Mouse (Mus musculus) lung, embryonic 15.5 days (tissue): Measurements from ENCODE around the gene Lpin2. TPM values are rescaled to one million over a fixed set of nuclear protein-coding genes. Genes with fewer than 3 reads are reported as not detected.

Experiments
- ATAC-seq: fragments of 200-750 bp; cut with Nextera tagmentation; 2 replicates; pipeline ENCODE4 v1.8.0; 2017; ENCODE audit warnings: moderate number of reproducible peaks, borderline replicate concordance; ENCODE audit not compliant: low FRiP score, low TSS enrichment; ENCODE audit errors: extremely low read depth
- H3K27ac ChIP-seq: fragments of 300-500 bp; sonication (generic); 2 replicates; pipeline ENCODE4 v1.5.1; 2015; ENCODE audit warnings: moderate library complexity, mild to moderate bottlenecking, inconsistent platforms
- H3K27me3 ChIP-seq: fragments of 300-500 bp; sonication (generic); 2 replicates; pipeline ENCODE4 v1.6.1; 2015; ENCODE audit warnings: inconsistent platforms
- H3K36me3 ChIP-seq: fragments of 300-500 bp; sonication (generic); 2 replicates; pipeline ENCODE4 v1.6.1; 2015; ENCODE audit warnings: inconsistent platforms
- H3K4me1 ChIP-seq: fragments of 300-500 bp; sonication (generic); 2 replicates; pipeline ENCODE4 v1.6.1; 2015; ENCODE audit warnings: inconsistent platforms
- H3K4me2 ChIP-seq: fragments of 300-500 bp; sonication (generic); 2 replicates; pipeline ENCODE4 v1.6.1; 2015; ENCODE audit warnings: inconsistent platforms, mild to moderate bottlenecking, moderate library complexity
- H3K4me3 ChIP-seq: fragments of 300-500 bp; sonication (generic); 2 replicates; pipeline ENCODE4 v1.5.1; 2015; ENCODE audit warnings: mild to moderate bottlenecking, inconsistent platforms
- H3K9ac ChIP-seq: fragments of 300-500 bp; sonication (generic); 2 replicates; pipeline ENCODE4 v1.6.1; 2015; ENCODE audit warnings: inconsistent platforms
- H3K9me3 ChIP-seq: fragments of 300-500 bp; sonication (generic); 2 replicates; pipeline ENCODE4 v1.6.1; 2016; ENCODE audit warnings: inconsistent platforms
- WGBS: fragments of 180-500 bp; shearing (Covaris S2); methylation state at CpG from one replicate; pipeline ENCODE4 v1.1.7; 2015; 5-methylcytosine and 5-hydroxymethylcytosine counted together
- polyA plus RNA-seq: library from polyadenylated mRNA; unstranded; fragments of >200 nt; fragmentation: Nextera tagmentation; extraction: Ambion mirVana; gene quantifications from 2 replicates; pipeline ENCODE4 v1.2.1, GENCODE M21; 2015

Gene Lpin2
- polyA plus RNA-seq = 29.8 and 31.8 TPM in 2 replicates

DNA sequence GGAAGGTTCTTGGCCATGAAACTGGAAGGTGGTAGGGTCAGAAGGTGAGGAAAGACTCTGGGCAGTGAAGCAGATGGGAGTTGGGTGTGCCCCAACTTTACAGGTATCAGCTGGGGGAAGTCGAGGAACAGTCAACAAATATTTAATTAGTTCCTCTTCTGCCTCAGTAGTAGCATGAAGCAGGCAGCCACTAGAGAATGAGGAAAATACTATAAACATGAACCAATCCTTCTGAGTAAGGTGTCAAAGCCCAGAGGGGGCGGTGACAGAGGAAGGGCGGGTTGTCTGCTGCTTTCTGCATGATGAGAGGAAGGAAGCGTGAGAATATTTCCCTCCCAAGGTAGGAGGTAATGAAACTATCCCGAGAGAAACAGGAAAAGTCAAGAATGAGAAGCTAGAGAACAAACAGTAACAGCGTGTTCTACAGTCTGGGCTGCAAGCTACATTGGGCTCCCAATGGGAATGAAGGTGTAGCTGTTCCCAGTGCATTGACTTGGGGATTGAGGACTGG is at the start of gene Lpin2:
Gene Lpin2 (plus strand): TSS at position 350 of the 511 bp plus-strand sequence.
- H3K9ac ChIP-seq = peak within 1 kb of the TSS; percentile 74
- H3K27me3 ChIP-seq = no peaks in the 10 kb centered on the region
- no peaks in the 10 kb centered on the region for H3K36me3 ChIP-seq
- peak within 1 kb of the TSS; percentile 90 for H3K27ac ChIP-seq
- ATAC-seq = no peak
- peaks cover 34% of the 10 kb centered on the region for H3K4me1 ChIP-seq
- WGBS = 17% methylated on average over 6 of the region's 6 CpGs
- H3K4me3 ChIP-seq = peak within 1 kb of the TSS; percentile 84
- peak within 1 kb of the TSS; percentile 87 for H3K4me2 ChIP-seq
- no peaks in the 10 kb centered on the region for H3K9me3 ChIP-seq

DNA sequence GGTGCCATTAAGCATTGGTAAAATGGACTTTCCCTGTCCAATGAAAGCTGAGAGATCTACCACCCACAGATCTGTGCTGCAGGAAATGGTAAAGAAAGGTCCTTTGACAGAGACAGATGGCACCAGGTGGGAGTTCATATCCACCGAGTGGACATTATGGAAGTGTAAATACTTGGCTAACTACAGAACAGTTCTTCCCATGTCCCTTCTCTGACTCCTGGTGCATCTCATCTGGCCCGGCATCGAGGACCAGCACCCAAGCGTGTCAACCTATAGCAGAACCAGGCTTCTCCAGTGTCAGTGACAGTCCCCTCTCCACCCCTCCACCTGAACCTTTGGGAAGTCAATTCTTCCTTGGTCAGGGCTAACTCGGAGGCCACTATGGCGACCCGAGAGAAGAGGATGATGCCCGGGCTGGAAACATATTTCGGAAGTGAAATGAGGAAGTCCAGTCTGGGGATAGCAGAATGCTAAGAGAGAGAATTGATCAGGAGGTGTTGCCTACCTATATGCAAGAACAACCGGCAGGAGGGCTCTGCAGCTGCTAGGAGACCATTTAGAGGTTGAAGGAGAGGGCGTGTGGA is 49.4 kb upstream of the Lpin2 start:
- Histone ChIP-seq H3K27ac (no peak overlapping the region), H3K4me3 (no peak overlapping the region), H3K4me2 (no peak overlapping the region), H3K27me3 (no peaks in the 10 kb centered on the region), H3K9ac (no peak overlapping the region), H3K9me3 (no peaks in the 10 kb centered on the region), H3K4me1 (peaks cover 18% of the 10 kb centered on the region), H3K36me3 (no peaks in the 10 kb centered on the region)
- WGBS = 73% methylated on average over 11 of the region's 11 CpGs
- no peak for ATAC-seq

DNA sequence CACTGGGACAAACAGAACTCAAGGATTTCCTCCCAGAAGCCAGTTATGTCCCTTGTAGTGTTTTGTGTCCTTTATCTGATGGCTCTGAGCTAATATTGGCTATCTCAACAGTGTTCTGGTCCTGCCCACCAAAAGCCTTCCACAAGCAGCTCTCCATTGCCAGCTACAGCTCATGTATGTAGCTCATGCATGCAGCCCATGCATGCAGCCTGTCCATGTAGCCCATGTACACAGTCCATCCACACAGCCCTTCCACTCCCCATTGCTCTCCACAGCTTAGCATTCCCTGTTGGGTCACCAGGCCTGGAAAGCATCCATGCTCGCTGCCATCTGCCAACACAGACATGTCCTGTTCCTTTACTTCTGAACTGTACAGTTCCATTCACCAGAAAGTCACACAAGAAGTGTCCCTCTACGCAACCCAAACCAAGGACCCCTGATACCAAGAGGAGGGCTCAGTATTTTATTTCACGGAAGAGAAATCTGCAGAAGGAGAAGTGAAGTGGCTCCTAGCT is 47.9 kb upstream of the Lpin2 start:
- Histone ChIP-seq H3K4me3 (no peak overlapping the region), H3K9me3 (no peaks in the 10 kb centered on the region), H3K27me3 (no peaks in the 10 kb centered on the region), H3K36me3 (no peaks in the 10 kb centered on the region), H3K9ac (no peak overlapping the region), H3K4me1 (peaks cover 15% of the 10 kb centered on the region), H3K27ac (no peak overlapping the region), H3K4me2 (no peak overlapping the region)
- 86% methylated on average over 3 of the region's 3 CpGs for WGBS
- no peak for ATAC-seq

DNA sequence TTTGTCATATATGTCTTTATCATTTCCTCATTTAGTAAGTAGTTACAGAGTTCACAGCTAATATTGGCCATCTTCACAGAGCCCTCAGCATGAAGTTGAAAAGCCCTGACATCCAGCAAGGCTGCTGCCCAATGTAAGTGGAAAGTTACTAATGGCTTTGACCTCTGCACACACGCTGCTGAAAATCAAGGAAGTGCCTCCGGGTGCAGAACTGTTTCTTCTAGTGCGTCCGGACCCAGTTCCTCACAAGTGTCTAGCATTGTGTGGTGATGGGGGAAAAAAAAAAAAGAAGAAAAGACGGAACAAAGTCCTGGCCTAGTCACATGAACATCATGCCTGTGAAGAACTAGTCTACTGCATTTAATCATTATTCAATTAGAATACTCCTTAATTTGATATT is 47.3 kb upstream of the Lpin2 start:
- ATAC-seq = no peak

DNA sequence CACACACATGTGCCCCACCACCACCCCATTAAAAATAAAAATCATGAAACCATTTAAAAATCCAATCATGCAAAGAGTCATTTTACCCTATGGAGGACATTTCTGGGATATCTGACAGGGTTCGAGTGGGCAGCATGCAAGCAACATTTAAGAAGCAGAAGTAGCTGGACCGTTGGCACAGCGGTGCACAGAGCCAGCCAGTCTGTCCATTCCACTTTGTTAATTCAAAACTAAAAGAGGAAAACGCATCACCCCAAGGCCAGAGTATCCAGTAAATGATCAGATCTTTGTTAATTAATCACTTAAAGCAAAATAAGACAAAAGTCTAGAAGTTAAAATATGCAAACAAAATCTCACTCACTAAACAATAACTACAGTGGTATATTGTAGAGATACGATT is 46.5 kb upstream of the Lpin2 start:
- Histone ChIP-seq H3K36me3 (no peaks in the 10 kb centered on the region), H3K4me2 (no peak overlapping the region), H3K9ac (no peak overlapping the region), H3K27ac (no peak overlapping the region), H3K4me3 (no peak overlapping the region), H3K9me3 (no peaks in the 10 kb centered on the region), H3K4me1 (peaks cover 9% of the 10 kb centered on the region), H3K27me3 (no peaks in the 10 kb centered on the region)
- no peak for ATAC-seq
- 79% methylated on average over 5 of the region's 5 CpGs for WGBS

More for the DNA sequence above, 47.3 kb upstream of the Lpin2 start:
- WGBS = 30% methylated on average over 5 of the region's 5 CpGs
- no peaks in the 10 kb centered on the region for H3K27me3 ChIP-seq
- no peak overlapping the region for H3K9ac ChIP-seq
- peaks cover 12% of the 10 kb centered on the region for H3K4me1 ChIP-seq
- H3K4me3 ChIP-seq = no peak overlapping the region
- no peaks in the 10 kb centered on the region for H3K9me3 ChIP-seq
- no peaks in the 10 kb centered on the region for H3K36me3 ChIP-seq
- no peak overlapping the region for H3K4me2 ChIP-seq
- no peak overlapping the region for H3K27ac ChIP-seq

DNA sequence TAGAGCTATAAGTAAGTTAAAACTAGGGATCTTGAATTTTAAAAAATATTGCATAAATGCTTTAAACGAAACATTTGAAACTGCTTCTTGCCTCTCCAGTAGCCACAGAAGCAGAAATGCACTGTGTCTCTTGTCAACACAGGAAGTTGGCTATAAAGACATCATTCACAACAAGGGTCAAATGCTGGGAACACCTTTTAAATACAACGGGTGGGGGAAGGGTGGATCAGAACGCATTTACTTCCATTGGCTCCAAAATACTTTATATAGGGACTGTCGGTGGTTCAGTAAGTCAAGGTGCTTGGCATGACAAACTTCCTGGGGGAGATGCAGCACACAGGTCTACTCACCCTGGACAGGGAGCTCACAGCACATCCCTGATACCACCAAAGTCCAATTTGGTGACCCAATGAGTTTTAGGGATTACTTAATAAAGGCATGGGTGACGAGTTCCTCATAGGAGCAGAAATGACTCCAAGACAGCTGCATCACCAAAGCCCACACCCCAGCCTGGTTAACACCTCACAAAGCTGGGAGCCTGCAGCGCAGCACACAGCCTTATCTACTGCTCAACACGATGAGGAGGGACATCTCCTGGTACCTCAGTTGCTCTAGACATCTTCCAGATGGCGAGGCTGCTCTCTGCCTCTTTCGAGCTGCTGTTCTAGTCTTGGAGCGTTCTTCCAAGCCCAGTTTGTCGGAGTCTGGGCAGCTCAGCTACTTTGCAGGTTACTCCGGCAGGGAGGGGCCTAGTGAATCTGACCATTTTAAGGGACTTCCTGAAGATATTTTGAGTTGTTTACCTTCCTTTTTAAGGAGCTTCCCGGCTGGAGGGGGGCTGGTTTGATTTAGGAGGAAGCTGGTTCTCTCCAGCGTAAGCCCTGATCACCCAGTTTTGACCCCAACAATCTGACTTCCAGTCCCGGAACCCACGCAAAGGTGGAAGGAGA is 45.7 kb upstream of the Lpin2 start:
- Histone ChIP-seq H3K9ac (no peak overlapping the region), H3K4me1 (peaks cover 9% of the 10 kb centered on the region), H3K9me3 (no peaks in the 10 kb centered on the region), H3K27me3 (no peaks in the 10 kb centered on the region), H3K4me2 (no peak overlapping the region), H3K27ac (no peak overlapping the region), H3K4me3 (no peak overlapping the region), H3K36me3 (no peaks in the 10 kb centered on the region)
- 45% methylated on average over 16 of the region's 16 CpGs for WGBS
- no peak for ATAC-seq

DNA sequence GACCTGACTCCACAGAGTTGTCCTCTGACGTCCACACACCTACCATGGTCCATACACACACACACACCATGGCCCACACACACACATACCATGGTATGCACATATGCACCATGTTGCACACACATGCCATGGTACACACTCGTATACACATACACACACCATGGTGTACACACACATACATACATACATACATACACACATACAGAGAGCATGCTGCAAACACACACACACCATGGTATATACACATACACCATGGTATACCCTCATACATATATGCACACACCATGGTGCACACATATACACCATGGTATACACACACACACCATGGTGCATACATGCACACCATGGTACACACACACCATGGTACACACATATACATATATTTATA is 45.0 kb upstream of the Lpin2 start:
- Histone ChIP-seq H3K9ac (no peak overlapping the region), H3K4me1 (peaks cover 9% of the 10 kb centered on the region), H3K36me3 (no peaks in the 10 kb centered on the region), H3K9me3 (no peaks in the 10 kb centered on the region), H3K27ac (no peak overlapping the region), H3K4me3 (no peak overlapping the region), H3K4me2 (no peak overlapping the region), H3K27me3 (no peaks in the 10 kb centered on the region)
- WGBS = 61% methylated on average over 2 of the region's 2 CpGs
- peak; percentile 52; the same call in 1 of the 2 replicates for ATAC-seq

DNA sequence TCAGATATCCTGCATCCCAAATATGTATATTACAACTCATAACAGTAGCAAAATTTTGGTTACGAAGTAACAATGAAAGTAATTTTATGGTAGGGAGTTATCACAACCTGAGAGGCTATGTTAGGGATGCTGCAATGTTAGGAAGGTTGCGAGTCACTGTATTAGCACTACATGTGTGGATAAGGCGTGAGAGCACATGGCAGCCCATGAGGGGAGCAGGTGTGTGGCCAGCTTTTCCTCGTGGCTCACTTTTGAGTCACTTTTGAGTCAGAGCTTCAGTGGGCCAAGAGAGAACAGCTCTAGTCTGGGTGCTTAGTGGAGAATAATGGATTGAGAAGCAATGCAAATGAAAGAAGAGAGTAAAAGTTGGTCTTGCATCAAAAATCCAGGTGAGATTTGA is 40.3 kb upstream of the Lpin2 start:
- Histone ChIP-seq H3K27me3 (no peaks in the 10 kb centered on the region), H3K4me1 (peaks cover under 1% of the 10 kb centered on the region; the same call in 1 of the 2 replicates), H3K4me3 (no peak overlapping the region), H3K36me3 (no peaks in the 10 kb centered on the region), H3K9ac (no peak overlapping the region), H3K4me2 (no peak overlapping the region), H3K27ac (no peak overlapping the region), H3K9me3 (no peaks in the 10 kb centered on the region)
- 81% methylated on average over 4 of the region's 4 CpGs for WGBS
- ATAC-seq = no peak

DNA sequence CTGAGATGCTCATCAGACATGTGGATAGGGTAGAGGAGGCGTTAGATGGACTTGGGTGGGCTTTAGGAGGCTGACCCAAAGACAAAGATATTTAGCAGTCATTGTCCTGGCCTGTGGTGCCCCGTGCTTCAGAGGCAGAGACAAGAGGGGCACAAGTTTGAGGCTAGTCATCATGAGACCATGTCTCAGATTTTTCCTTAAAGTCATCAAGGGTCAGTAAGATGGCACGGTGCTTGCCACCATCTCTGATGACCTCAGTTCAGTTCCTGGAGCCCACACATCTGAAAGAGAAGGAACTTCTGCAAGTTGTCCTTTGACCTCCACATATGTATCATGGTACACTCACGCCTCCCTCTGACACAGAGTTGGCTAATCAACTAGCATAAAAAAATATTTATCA is 39.2 kb upstream of the Lpin2 start:
- H3K36me3 ChIP-seq = no peaks in the 10 kb centered on the region
- H3K27me3 ChIP-seq = no peaks in the 10 kb centered on the region
- H3K4me3 ChIP-seq = no peak overlapping the region
- H3K27ac ChIP-seq = no peak overlapping the region
- no peak overlapping the region for H3K4me2 ChIP-seq
- 73% methylated on average over 4 of the region's 4 CpGs for WGBS
- ATAC-seq = no peak
- no peaks in the 10 kb centered on the region for H3K9me3 ChIP-seq
- no peaks in the 10 kb centered on the region for H3K4me1 ChIP-seq
- no peak overlapping the region for H3K9ac ChIP-seq

DNA sequence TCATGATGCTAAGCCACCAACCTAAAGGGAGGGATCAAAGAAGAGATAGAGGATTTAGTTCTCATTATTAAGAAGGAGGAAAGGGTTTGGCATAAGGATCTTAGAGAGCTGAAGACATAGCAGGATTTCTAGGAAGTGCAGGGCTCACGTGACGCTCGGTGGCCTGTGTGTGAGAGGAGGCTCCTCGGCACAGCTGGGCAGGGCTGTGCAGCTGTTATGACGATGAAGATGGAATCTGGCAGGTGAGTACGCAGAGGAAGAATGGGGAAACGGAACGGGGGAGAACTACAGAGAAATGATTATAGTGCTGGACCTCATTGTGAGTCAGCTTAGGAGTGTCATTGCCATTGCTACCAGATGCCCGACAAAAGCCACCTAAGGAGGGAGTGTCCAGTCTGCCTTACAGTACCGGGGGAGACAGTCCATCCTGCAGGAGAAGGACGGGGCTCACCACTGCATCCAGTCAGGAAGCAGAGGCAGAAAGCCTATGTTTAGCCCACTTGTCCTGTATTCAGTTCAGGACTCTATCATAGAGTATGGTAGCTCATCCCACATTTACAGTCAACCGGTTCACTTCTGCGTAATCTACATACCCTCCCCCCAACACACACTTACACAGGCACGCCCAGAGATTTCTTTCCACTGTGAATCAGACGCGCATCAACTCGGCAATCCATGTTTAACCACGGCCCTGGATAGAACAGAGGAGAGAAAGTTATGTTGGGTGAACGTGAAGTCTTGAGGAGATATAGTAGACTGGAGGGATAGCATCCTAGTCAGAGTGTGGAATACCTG is 37.8 kb upstream of the Lpin2 start:
- 80% methylated on average over 19 of the region's 19 CpGs for WGBS
- Histone ChIP-seq H3K27ac (no peak overlapping the region), H3K9ac (no peak overlapping the region), H3K9me3 (no peaks in the 10 kb centered on the region), H3K36me3 (no peaks in the 10 kb centered on the region), H3K27me3 (no peaks in the 10 kb centered on the region), H3K4me2 (no peak overlapping the region), H3K4me1 (no peaks in the 10 kb centered on the region), H3K4me3 (no peak overlapping the region)
- ATAC-seq = no peak

DNA sequence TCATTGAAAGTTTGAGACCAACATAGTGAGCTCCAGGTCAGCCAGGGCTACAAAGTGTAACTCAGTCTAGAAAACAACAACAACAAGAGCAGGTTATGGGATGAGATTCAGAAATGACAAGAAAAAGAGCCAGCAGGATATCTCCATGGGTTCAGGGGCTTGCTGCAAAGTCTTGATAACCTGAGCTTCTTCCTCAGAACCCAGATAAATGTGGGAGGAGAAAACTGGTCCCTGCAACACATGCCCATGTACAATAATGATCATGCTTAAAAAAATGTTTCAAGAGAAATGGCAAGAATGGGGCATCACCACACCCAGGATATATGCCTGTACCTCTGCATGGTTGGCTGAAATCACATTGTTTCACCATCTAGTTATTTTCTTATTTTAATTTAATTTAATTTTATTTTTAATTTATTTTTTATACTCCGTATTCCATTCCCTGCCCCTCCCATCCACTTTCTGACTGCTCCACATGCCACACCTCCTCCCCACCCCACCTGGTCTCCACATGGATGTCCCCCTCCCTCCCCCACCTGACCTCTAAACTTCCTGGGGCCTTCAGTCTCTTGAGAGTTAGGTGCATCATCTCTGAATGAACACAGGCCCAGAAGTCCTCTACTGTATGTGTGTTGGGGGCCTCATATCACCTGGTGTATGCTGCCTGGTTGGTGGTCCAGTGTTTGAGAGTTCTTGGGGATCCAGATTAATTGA is 37.0 kb upstream of the Lpin2 start:
- Histone ChIP-seq H3K4me2 (no peak overlapping the region), H3K4me1 (no peaks in the 10 kb centered on the region), H3K27ac (no peak overlapping the region), H3K9ac (no peak overlapping the region), H3K27me3 (no peaks in the 10 kb centered on the region), H3K9me3 (no peaks in the 10 kb centered on the region), H3K36me3 (no peaks in the 10 kb centered on the region), H3K4me3 (no peak overlapping the region)
- ATAC-seq = no peak
- WGBS = 85% methylated on average over 1 of the region's 1 CpGs
